Mouse (Mus musculus): Measurements from ENCODE around the gene Ybey.

Gene Ybey

GRCm38 (mm10) chr10:76442178-76443088 lies 26.5 kb downstream of the Ybey start, which contains the start of gene Pcnt:
Gene Pcnt, minus strand, starts transcription at chr10:76442786.
- peak; percentile 99 for DNase-seq

GRCm38 (mm10) chr10:76440281-76440680 lies 28.6 kb downstream of the Ybey start, which contains the start of gene AC141477.1:
Gene AC141477.1, minus strand, starts transcription at chr10:76440444.
- DNase-seq = no peak

- no peak for DNase-seq
Measured at GRCm38 (mm10) chr10:76439107-76439890, 29.6 kb downstream of the Ybey start.

DNA sequence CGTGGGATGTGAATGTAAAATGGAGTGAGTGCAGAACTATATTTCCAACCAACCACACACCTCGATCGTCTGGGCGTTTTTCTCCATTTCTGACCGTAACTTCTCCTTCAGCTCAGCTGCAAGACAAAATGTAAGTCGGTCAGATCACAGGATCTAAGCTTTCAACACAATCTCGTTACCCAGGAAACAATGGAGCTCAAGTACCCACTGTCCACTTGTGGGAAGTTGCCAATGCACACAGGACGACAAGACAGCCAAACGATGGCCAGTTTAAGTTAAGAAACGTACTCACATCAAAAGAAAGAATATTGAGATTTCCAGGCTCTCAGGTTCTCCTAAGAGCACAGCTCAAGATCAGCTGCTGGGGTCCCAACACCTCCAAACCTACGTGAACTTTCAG lies 35.0 kb downstream of the Ybey start:
- DNase-seq = no peak

DNA sequence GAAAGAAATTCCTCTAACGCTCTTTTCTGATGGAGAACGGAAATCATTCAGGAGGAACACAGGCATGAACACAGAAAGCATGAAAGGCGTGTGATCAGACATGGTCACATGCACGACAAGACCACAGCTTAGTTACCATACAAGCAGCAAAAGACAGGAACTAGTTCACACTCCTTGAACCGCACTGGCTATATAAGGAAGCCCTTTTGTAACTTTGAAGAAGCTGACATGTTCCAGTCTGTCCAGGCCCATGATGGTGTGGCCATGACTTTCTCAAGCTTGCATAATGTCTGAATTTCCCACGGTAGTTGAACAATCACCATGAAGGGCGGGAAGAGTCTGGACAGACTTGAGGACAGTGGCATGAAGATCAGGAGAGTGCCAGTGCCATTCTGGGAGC lies 43.2 kb downstream of the Ybey start:
- DNase-seq = no peak

GRCm38 (mm10) chr10:76416811-76417210 lies 52.1 kb downstream of the Ybey start:
- no peak for DNase-seq
